Mouse (Mus musculus) G1E (cell line): ENCODE data around the gene Uap1.

Experiments
- CTCF ChIP-seq: IDR thresholded peaks from 2 replicates; pipeline ENCODE4 v1.5.1; 2012; ENCODE audit warnings: low read depth, low read length, inconsistent platforms, mixed read lengths
- GATA1 ChIP-seq: IDR thresholded peaks from 2 replicates; pipeline ENCODE4 v1.6.1; 2012; ENCODE audit warnings: borderline replicate concordance, low read length, inconsistent platforms, mixed read lengths
- GATA2 ChIP-seq: IDR thresholded peaks from 2 replicates; pipeline ENCODE4 v1.6.1; 2012; ENCODE audit warnings: low read depth, low read length, inconsistent platforms, borderline replicate concordance
- POLR2AphosphoS5 ChIP-seq: IDR thresholded peaks from 2 replicates; pipeline ENCODE4 v1.6.1; 2012; ENCODE audit warnings: low read depth, low read length, inconsistent platforms; ENCODE audit not compliant: insufficient replicate concordance
- TAL1 ChIP-seq: conservative IDR thresholded peaks from 2 replicates; pipeline ENCODE4 v1.6.1; 2012; ENCODE audit warnings: low read depth, low read length, inconsistent platforms, mixed read lengths

DNA sequence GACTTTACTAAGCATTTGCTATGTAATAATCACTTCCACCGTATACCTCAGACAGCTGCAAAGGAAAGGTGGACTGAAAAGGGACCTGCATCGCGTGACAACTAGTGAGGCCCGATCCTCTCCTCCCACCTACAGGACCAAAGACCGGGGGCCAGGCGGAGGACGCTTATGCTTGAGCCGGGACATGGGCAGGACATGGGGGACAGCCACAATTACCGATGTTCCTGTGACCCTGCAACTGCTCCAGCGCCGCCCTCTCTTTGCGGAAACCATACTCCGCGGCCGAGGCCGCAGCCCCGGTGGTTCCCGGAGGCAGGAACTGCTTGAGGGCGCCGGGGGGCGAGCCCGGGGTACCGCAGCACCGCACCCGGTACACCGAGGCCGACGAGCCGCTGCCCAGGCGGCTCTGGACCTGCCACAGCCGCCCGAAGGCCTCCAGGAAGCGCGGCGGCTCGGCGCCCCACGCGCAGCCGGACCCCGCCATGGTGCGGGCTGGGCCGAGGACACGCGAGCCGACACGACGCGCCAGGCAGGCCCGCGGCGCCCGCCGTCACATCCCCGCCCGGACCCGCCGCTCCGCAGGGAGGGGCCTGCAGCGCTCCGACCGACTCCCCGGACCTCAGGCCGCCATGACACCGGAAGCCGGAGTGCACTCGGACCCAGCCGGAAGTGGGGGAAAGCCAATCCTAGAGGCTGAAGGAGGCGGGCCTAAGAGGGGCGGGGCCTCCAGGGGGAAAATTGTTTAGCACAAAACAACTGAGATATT is 40.2 kb upstream of the Uap1 start, which contains the start of gene Uhmk1:
- TF ChIP-seq CTCF: no peak
- TF ChIP-seq GATA1: no peak
- TF ChIP-seq TAL1: no peak
- TF ChIP-seq POLR2AphosphoS5: no peak
- no peak for TF ChIP-seq GATA2
